Mouse (Mus musculus): ENCODE results near the gene Cmtr2.

- TF ChIP-seq E2F4 (IDR thresholded peaks at IDR 0.05; ENCODE audit: insufficient read depth) (no peak), MYOG (IDR thresholded peaks at IDR 0.05; ENCODE audit: control insufficient read depth in 1 of 3, insufficient read depth in 1 of 3, insufficient read length in 2 of 3, low read depth in 2 of 3) (no peak)
These were observed 26.3 kb upstream of the Cmtr2 start for GRCm38 (mm10) chr8:110188961-110189750.
